Mouse (Mus musculus) kidney, adult 8-10 months (tissue): ENCODE results near the gene Bcl9.

Experiments
- DNase-seq, 2 experiments: peaks; one replicate each; pipeline ENCODE4 v3.0.0; 2022

Bcl9 gene

DNA sequence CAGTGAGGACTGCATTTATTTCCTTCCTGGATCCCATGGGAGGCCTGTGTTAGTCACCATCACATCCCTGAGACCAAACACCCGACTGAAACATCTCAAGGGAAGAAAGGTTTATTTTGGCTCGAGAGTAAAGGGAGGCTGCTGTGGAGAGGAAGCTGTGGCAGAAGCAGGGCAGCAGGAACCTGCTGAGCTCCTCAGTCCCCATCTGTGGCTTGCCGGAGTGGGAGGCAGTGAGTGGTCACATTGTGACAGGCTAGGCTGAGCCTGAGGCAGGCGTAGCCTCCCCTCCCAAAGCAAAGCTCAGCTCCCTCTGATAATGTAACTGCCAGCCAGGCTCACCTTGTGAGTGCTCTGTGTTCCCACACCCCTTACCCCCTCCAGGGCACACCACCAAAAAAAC lies 130.6 kb downstream of the Bcl9 start:
- DNase-seq, result no peak

DNA sequence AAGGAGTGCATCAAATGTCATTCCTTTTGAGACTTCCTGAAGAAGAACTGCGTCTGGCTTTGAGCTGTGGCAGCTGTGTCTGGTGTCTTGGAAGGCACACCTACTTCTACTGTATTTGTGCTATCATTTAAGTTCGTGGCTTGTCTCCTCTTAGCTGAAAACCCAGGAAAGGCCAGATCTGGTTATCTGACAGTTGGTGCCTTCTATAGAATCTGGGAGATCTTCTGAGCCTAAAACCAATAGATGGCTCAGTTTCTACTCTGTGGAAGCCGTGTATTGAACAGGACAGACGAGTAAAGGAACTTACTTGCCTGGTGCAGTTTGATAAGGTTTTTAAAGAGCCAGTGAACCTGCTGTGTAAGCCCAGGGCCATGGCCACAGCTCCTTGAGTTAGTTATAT lies 133.2 kb downstream of the Bcl9 start:
- no peak for DNase-seq

DNA sequence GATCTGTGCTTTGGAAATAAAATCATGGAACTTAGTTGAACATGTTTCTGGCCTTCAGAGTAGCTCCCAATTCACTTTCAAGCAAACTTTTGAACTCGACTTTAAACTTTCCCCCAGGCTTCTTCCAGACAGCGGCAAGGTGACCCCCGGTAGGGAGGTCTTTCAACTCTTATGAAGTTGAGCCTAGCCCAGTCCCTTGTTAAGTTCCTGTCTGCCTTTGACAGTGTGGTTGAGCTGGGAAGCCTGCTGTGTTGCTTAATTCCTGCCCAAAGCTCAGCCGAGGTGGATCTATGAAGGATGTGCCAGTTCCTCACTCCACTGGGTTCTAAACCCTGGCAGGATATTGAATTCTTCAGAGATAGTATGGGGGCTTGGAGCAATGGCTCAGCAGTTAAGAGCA lies 135.9 kb downstream of the Bcl9 start:
- DNase-seq, result no peak

DNA sequence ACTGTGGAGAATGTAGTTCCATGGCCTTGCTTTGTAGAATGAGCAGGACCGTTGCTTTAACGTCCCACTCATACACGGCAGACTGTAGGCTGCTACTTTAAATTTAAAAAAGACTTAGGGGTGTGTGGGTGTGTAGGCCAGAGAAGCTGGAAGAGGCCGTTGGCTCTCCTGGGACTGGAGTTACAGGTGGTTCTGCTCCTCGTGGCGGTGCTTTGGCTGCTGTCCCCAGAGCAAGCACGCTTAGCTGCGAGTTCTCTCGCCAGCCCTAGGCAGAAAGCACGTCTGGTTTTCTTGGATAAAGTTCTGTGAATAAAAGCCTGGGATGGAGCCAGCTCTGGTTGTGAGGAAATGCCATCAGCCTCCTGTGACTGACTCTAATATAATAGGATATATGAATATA lies 136.8 kb downstream of the Bcl9 start:
- no peak for DNase-seq

DNA sequence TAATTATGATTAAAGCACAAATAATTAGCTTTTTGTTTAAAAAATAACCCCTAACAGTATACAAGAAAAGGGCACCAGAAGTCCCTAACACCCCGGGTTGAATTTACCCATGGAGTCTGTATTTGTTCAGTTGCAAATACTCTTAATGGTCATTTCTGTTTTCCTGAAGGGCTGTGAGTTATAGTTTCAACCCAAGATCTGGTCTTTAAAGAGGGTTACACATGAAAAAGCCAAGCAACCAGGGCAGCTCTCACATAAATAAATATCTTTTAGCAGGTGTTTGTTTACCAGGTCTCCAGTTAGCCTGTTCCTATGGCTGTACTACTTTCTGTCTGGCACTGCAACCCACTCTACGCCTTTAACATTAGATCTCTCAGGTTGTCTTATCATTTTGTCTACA lies 137.7 kb downstream of the Bcl9 start:
- DNase-seq, result no peak

DNA sequence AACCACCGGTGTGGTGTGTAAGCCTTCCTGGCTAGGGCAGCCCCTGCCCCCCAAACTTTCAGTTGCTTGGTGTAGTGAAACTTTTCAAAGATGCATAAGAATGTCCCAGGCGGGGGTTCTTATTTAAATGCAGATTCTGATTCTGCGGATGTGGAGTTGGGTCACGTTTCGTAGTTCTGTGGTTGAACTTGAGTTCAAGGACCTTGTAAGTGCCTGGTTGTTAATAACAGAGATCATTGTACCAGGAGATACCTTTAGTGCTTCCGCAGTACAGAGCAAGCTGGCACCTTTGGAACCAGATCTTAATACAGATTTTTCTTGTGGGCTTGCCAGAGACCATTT lies 138.2 kb downstream of the Bcl9 start:
- DNase-seq, result peak; percentile 49 to 52

DNA sequence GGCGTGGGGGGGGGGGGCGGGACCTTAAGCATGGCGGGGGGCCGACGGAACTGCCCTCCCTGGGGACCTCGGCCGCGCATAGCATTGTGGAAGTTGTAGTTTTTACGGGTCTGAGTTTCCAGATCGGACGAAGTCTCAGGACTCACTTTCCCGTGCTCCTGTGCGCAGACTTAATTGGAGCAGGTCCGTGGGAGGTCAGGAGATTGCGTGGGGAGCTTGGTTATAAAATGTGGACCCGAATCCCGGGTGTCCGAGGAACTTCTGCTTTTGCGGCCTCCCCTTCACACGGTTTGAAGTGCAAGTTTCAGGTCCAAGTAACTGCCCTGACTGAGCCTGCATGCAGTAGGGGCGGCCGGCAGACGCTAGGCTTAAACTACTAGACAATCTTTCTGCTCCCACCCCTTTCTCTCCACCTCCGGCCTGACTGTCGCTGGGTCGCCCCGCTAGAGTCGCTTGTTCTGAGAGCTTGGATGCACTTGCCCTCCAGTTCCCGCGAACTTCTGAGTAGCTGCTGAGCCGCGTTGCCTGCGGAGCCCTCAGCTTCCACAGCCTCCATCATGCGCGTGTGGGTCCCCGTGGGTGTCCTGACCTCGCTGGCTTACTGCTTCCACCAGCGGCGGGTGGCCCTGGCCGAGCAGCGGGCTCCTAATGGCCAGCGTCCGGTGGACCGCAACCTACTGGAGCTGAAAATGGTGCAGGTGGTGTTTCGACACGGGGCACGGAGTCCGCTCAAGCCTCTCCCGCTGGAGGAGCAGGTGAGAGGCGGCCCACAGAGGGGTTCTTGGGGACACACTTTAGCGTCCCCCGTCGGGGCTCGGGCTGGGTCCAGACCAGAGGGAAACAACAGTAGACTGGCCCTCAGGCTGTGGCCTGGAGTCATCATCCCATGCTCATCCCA lies 138.9 kb downstream of the Bcl9 start, which contains the start of gene Acp6:
Acp6 (plus strand) TSS at position 167 of the 898 bp plus-strand sequence.
- DNase-seq, result peak; percentile 93 to 95

DNA sequence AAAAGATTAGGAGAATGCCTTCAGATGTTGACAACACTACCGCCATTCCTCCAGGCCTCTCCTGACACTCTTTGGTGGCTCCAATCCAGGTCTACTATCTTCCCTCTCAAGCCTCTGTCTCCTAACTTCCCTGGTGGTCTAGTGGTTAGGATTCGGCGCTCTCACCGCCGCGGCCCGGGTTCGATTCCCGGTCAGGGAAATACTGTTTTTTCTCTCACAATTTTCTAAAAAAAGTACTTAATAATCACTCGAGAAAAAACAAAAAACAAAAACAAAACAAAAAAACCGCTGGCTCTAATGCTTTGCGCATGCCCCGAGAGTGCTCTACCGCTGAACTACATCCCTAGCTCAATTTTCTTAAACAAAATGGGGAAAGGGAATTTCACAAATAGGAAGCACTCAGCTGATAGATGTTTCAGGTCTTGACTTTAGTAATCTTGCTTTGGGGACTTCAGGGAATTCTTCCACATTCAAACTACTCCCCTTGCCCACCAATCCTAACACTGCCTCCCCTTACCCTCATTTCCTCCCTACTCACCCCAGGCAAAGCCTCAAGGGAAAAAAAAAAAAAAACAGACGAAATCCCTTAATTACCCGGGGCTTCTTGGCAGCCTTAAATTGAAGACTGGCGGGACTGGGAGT lies 139.6 kb downstream of the Bcl9 start:
- DNase-seq, result peak; percentile 70 to 85

DNA sequence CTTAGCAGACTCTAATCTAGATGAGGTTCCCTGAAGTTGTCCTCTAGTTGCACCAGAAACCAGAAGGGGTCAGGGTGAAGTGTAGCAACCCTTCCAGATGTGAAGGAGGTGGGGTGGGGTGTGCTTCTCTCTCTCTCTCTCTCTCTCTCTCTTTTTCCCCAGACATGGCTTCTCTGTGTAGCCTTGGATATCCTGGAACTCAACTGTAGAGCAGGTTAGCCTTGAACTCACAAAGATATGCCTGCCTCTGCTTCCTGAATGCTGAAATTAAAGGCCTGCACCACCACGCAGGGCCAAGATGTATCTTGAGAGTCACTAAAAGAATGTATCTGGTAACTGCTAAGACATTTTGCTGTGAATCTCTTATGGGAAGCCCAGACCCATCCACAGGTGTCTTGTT lies 140.4 kb downstream of the Bcl9 start:
- no peak for DNase-seq

DNA sequence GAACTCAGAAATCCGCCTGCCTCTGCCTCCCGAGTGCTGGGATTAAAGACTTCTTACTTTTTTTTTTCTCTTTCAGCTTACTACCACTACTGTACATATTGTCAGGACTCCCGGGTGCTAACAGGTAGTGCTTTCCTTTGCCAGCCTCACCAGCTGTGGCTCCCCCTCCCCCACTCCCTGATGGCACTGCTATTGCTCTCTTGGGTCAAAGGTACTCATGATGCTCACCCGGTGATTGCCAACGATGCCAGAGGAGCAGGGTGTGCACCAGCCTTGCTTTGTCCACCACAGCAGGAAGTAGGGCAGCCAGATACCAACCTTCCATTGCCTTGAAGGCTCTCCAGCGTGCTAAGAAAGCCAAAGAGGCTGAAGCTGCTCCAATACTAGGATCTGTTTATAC lies 141.3 kb downstream of the Bcl9 start:
- peak; percentile 50 to 67 for DNase-seq
